Mouse (Mus musculus): ENCODE data around the gene Doxl2. TPM values are rescaled to one million over a fixed set of nuclear protein-coding genes. Genes with fewer than 3 reads are reported as not detected.

Gene Doxl2
- polyA plus RNA-seq, 1 experiment from 2014 or later: not detected

Other genes with a start within 250 kb of the Doxl2 start
- gene Gimap1, start 235.9 kb upstream of the Doxl2 start, polyA plus RNA-seq (2015; fragmentation: Nextera tagmentation; extraction: Ambion mirVana): 21.8 and 22.2 TPM in 2 replicates
- 7.5 and 9.2 TPM in 2 replicates for gene Gimap5, start 228.8 kb upstream of the Doxl2 start, polyA plus RNA-seq (2015; fragmentation: Nextera tagmentation; extraction: Ambion mirVana)
- gene Gimap3, start 204.1 kb upstream of the Doxl2 start, polyA plus RNA-seq (2015; fragmentation: Nextera tagmentation; extraction: Ambion mirVana): 0.06 and 0.18 TPM in 2 replicates
- gene Tmem176a, start 134.0 kb upstream of the Doxl2 start, polyA plus RNA-seq (2015; fragmentation: Nextera tagmentation; extraction: Ambion mirVana): 140 and 144 TPM in 2 replicates
- gene Tmem176b, start 133.5 kb upstream of the Doxl2 start, polyA plus RNA-seq (2015; fragmentation: Nextera tagmentation; extraction: Ambion mirVana): 314 and 315 TPM in 2 replicates
- 2.3 and 3.6 TPM in 2 replicates for gene Aoc1, start 102.1 kb upstream of the Doxl2 start, polyA plus RNA-seq (2015; fragmentation: Nextera tagmentation; extraction: Ambion mirVana)
- not detected in 2 replicates for gene 1600015I10Rik, start 45.1 kb upstream of the Doxl2 start, polyA plus RNA-seq (2015; fragmentation: Nextera tagmentation; extraction: Ambion mirVana)
- gene Svs1, start 11.9 kb downstream of the Doxl2 start, polyA plus RNA-seq (2015; fragmentation: Nextera tagmentation; extraction: Ambion mirVana): not detected in 2 replicates
- gene Gpnmb, start 61.6 kb downstream of the Doxl2 start, polyA plus RNA-seq (2015; fragmentation: Nextera tagmentation; extraction: Ambion mirVana): 0.26 and 0.34 TPM in 2 replicates
- gene Malsu1, start 98.8 kb downstream of the Doxl2 start, polyA plus RNA-seq (2015; fragmentation: Nextera tagmentation; extraction: Ambion mirVana): 69.0 and 76.9 TPM in 2 replicates
- 64.3 and 72.4 TPM in 2 replicates for gene Igf2bp3, start 240.0 kb downstream of the Doxl2 start, polyA plus RNA-seq (2015; fragmentation: Nextera tagmentation; extraction: Ambion mirVana)